Mouse (Mus musculus): ENCODE measurements around the gene Magel2. TPM values are rescaled to one million over a fixed set of nuclear protein-coding genes. Genes with fewer than 3 reads are reported as not detected.

Magel2 gene
- 1 to 10 TPM; 2.8 to 9.1 TPM for total RNA-seq (2021)
- long read RNA-seq, experiment 1, full-length matches to known transcripts: 2 of 2 reads
- long read RNA-seq, experiment 1, partial matches to known transcripts: 0 of 2 reads
- long read RNA-seq, experiment 1, other reads (novel, unspliced or antisense): 0 of 2 reads
- long read RNA-seq, experiment 2, full-length matches to known transcripts: 2 of 2 reads
- long read RNA-seq, experiment 2, partial matches to known transcripts: 0 of 2 reads
- long read RNA-seq, experiment 2, other reads (novel, unspliced or antisense): 0 of 2 reads

DNA sequence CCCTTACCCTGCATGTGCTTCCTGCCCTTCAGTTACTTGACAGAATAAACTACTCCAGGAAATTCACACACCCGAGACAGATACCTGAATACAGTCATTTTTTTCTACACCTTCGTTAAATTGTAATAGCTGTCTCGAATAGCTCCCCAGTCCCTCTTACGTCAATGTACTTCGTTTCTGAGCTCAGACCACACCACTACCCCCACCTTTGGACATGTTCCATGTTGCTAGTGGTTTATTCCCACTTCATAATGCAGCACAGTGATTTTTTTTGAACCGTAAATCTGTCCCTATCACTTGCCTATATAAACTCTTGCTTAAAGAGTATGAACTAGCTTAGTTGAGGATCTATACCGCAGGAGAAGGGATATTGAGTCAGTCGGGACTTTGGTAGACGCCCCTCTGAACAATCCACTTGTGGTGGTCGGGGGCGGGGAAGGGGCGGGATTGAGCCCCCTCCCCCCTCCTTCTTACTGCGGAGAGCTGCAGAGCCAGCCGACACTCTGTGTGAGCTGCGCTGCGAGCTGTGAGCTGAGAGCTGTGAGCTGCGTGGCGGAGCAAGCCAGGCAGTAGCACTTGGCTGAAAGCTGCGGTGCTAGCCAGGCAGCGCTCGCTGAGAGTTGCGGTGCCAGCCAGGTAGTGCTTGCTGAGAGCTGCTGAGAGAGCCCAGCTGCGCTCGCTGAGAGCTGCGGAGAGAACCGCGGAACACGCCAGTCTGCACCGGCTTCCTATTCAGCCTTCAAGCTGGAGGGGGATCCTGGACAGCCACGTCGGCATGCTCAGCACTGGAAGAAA is at the start of gene Magel2:
Gene Magel2, plus strand, starts transcription at position 501 of the 795 bp plus-strand sequence.
- DNase-seq: peak; percentile 63

DNA sequence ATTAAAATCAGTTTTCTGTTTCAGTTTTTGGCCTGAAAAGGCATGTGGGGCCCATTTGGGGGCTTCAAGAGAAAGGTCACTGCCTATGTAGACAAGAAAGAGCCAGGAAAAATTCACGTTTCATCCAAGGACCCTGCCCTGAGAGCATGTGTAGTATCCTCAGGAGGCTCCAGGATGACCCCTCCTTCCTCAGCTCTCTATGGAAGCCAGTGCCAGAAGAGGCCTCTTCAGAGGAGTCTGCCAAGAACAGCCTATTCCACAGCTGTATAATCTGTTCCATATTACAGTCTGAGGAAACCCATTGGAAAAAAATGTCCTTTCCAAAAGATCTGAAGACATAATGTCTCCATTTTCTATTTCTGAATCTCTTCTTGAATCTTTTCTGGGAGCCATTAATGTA is 31.4 kb upstream of the Magel2 start:
- DNase-seq: no peak

DNA sequence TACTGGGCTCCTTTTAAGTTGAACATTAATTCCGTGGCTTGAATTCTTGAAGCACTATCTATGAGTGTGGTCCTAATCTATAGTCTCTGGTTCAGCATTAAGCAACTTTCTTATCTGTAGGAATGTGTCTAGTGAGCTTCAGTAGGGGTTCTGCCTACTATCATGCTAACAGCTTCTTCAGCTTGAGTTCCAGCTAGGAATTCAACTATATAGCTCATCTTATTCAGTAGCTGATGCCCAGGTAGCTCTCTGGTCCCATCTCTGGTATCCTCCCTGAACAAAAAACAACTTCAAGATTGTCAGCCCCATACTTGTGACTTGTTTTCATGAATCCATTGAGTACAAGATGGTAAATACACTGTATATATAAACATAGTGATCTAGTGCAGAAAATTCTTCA is 30.5 kb upstream of the Magel2 start, which contains the start of gene Ndn:
Gene Ndn, plus strand, starts transcription at position 301 of the 400 bp plus-strand sequence.
- no peak for DNase-seq

DNA sequence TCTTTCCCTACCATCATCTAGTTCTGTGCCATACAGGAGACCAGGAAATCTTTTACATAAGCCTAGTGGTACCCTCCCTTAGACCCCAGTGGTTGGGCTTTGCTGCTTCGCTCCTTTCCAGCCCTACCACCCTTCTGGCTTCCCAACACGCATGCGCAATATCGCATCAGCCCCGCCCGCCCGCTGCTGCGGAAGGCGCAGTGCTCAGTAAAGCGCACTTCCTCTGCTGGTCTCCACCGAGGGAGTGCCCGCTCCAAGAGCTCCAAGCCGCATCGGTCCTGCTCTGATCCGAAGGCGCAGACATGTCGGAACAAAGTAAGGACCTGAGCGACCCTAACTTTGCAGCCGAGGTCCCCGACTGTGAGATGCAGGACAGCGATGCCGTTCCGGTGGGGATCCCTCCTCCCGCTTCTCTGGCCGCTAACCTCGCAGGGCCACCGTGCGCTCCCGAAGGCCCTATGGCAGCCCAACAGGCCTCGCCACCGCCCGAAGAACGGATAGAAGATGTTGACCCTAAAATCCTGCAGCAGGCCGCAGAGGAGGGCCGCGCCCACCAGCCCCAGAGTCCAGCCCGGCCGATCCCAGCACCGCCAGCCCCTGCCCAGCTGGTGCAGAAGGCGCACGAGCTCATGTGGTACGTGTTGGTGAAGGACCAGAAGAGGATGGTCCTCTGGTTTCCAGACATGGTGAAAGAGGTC is 28.6 kb upstream of the Magel2 start:
- DNase-seq: peak; percentile 89

DNA sequence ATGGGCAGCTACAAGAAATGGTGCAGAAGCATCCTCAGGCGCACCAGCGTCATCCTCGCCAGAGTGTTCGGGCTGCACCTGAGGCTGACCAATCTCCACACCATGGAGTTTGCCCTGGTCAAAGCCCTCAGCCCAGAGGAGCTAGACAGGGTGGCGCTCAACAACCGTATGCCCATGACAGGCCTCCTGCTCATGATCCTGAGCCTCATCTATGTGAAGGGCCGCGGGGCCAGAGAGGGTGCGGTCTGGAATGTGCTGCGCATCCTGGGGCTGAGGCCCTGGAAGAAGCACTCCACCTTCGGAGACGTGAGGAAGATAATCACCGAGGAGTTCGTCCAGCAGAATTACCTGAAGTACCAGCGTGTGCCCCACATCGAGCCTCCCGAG is 28.0 kb upstream of the Magel2 start:
- peak; percentile 6 for DNase-seq

DNA sequence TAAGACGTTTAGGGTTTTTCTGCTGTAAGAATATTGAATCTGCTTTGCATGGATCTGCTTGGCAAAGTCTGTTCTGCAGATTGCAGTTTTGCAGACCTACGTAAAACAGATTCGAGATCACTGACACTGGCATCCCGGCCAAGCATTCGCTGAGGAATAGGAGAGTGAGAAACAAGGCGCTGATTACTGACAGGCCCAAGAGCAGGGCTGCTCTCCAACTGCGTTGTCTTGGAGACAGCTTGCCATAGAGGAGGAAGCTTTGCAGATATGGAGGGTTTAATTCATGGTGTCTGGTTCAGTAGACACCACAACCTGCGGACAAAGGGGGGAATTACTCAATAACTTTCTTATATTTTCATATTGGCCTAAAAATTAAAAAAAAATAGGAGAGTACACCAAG is 25.5 kb upstream of the Magel2 start:
- DNase-seq: no peak

DNA sequence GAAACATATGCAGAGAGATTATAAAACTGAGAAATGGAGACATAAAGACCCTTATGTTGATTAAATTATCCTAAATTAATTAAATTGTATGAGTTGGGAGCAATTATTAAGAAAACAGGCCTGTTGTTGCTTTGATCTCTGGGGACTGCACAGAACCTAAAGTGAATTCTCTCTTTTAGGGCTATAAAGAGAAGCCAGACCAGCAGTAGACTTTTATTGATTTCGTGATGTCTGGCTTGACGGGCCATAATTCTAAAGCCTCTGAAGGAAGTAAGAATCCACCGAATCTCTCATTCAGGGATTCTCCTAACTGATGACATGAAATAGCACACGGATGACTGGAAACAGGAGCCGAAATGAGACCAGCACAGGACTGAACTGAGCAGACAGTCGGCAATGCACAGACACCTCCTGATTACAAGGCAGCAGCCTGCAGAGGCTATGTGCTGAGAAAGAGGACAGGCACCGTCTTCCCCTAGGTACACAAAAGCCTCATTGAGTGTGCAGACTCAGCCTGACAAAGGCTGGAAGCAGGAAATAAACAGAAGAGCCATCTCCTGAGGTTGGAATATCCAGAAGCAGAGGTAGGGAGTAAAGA is 11.7 kb upstream of the Magel2 start:
- no peak for DNase-seq

DNA sequence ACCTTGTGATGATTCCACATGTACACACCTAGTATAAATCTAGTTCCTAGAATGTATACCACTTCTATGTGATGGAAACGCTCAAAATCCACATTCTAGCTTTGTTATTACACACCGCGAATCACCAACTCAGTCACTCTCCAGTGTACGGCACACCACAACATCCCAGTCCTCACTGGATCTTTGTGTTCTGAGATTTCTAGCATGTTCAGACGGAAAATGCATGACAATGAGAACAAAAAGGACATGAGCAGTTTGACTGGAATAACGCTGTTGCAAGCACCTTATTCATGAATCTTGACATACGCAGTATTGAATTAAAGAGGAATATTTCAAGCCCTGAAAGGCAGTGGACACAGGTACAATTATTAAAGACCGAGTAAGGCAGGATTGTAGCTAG is 10.1 kb upstream of the Magel2 start:
- DNase-seq: no peak

DNA sequence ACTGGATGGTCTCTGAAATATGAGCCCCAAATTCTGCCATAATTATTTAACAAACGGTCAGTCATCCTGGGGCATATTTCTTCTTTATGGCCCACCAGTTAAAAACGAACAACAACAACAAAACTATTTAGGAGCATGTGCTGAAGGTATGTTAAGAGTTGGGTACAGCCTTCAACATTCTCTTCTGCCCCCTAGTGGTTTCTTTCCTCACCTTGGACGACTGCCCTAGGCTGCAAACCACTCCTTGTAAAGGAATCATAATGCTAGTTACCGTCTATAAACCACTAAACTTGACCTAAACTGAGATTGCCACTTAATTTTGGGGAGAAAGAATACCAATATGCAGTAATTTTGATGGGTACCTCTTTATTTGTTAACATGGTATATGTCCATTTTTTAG is 1.2 kb upstream of the Magel2 start:
- DNase-seq: peak; percentile 54

DNA sequence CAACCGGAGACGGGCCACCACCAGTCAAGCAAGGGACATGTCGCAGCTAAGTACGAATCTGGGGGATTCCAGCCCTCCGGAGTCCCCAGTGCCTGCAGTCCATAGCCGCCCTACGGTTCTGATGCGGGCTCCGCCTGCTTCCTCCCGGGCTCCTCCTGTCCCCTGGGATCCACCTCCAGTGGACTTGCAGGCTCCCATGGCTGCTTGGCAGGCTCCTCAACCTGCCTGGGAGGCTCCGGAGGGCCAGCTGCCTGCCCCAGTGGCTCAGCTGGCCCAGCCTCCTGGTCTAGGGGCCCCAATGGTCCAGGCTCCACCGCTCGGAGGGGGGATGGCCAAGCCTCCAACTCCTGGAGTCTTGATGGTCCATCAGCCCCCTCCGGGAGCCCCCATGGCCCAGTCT is 503 bp downstream of the Magel2 start:
- DNase-seq: peak; percentile 60

DNA sequence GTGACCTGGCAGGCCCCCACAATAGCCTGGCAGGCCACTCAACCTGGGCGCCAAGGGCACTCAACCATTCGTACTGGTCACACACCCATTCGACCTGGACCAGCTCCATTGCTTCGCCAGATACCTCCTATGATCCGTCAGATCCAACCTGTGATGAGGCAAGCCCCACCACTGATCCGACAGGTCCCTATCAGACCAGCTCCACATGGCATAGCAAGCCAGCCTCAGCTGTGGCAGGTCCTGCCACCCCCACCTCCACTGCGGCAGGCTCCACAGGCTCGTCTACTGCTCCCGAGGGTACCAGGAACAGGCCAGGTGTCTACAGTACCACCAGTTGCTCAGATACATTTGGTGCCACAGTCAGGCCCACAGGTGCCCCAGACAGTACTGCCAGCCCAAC is 1.7 kb downstream of the Magel2 start:
- no peak for DNase-seq

DNA sequence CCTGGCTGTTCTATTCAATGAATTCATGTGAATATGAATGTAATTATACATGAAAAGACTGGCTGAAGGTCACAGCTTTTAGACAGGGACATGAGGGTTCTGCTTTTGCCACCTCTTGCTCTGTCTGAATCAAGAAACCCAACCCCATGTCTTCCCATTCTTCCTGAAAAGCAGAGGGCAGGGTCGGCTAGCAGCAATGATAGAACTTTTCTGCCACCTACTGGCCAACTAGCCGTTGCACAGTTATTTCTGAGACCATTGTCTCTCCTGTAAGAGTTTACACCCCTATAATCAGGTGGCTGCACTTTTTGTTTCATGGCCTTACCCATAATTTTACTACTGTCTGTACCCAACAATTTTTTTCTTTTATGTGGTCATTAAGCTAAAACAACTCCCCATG is 5.6 kb downstream of the Magel2 start:
- peak; percentile 61 for DNase-seq

DNA sequence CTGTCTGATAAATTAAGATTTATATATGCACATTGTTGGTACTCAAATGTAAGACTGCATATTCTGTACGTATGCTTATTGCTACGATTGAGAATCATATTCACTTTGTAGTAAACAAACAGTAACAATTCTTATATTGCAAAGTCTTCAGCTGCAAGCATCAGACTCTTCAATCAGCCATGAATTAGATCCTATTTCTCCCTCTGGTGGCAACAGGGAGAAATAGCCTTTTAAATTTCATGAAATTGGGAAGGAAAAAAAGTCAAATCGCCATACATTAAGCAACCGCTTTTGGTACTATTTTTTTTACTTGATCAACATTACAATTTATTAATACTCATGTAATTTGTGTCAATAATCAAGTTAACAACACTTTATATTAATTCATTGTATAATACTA is 11.5 kb downstream of the Magel2 start:
- DNase-seq: no peak

DNA sequence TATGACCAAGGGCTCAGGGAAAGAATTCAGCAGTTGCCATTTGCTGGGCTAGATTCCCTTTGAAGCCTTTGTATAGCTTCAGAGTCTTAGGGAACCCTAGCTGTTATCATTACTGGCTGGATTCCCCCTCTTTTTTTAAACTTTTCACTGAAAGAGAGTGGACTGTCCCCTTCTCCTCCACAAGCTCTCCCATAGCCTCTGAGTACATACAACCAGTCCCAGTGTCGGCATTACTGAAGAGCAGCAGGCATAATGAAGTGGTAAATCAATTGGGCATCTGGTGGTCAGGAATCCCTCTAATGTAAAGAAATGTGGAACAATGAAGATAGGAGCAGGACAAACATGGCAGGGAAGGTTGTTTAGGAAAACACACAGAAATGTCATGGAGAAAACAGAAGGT is 15.4 kb downstream of the Magel2 start:
- no peak for DNase-seq

DNA sequence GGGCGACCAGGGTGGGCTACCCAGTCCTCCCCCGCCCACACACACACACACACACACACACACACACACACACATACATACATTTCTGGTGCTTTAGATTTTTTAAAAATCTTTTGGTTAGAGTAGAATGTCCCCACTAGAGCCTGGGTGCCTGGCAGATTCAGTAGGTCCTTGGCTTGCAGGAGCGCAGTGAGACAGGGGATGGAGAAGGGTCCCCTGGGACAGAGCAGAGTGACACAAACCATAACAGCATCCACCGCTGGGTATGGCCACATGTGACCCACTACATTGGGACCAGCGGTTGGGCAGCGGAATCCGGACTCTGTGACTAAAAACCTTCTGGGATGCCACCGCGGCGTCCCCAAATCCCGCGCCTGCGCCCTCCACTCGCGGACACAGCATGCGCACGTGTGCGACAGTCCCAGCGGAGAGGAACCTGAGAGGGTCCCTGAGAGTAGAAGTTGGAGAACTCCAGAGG is 29.8 kb downstream of the Magel2 start:
- DNase-seq: no peak

DNA sequence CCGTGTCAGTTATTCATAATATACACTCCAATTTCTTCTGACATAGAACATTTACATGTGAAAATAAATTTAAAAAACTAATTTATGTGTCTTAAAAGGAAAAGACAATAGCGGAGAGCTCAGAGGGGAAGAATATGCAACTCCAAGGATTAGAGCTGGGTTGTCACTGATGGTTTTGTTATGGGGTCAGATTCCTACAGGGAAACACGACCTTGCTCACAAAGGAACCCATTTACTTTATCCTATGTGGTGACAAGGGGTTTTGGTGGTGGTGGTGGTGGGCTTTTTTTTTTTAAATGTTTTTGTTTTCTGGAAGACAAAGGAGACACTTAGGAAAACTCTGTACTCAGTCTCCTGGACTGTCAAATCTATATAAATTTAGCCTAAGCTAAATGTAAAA is 31.0 kb downstream of the Magel2 start:
- no peak for DNase-seq

DNA sequence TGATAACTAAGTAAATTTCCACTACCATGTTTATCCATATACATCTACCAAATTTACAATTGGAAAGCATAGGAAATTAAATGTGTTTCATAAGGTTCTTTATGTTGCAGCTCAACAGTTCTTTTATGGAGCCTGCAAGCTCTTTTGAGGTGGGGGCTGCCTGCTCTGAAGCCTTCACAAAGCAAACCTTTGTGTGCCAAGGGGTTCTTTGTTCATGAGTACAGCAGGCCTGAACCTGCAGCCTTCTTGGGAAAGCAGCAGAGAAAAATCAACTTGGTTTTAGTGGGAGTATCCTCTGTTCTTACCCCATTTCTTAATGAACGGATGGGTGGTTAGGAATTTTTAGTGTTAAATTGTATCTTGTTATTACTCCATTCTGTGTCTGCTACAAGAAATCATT is 38.4 kb downstream of the Magel2 start:
- no peak for DNase-seq

DNA sequence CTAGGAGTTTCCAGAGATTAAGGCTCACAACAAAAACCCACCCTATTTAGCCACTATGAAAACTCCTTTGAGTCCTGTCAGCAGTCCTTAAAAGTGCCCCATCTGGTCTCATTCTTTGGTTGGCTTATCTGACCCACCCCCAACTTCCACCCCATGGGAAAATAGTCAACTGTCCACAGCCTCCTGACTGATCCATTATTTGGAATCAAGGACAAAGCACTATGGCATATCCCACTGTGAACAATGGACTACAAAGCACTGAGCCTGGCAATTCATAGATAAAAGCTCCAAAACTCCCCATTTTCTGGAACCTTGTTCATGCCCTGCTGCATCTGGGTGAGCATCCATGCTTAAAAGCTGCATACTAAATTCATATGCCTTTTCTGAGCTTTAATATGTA is 39.4 kb downstream of the Magel2 start:
- DNase-seq: no peak

DNA sequence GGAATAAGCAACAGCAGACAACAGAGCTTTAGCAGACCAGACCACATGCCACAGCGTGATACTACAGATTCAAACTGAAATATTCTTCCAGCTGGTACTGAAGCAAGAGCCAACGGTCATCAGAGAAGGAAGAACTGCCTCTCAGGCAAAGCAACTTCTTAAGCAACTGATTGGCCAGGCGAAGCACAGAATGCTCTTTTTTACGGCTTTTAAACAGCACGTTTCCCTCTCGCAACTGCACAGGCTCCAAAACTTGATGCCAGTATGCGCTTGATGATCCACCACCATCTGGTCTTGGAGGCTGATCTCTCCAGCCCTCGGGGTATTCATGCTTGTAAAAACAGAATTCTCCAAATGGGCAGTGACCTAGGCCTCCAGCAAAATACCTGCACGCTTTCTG is 41.5 kb downstream of the Magel2 start:
- no peak for DNase-seq

DNA sequence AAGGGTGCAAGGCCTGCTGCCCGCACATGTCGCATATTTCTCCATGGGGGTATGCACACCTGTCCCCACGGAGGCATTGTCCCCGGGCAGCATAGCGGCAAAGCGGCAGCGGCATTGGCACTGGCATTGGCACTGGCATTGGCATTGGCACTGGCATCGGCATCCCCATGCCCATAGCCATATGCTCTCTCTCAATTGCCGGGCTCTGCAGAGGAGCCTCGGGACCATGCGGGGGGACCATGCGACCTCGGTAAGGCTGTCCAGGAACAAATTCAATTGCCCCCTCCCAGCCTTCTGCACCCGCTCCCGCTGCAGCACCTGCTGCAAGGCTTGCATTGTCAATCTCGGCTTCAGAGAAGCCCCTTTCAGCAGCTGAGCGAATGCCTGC is 42.3 kb downstream of the Magel2 start:
- DNase-seq: peak; percentile 1

DNA sequence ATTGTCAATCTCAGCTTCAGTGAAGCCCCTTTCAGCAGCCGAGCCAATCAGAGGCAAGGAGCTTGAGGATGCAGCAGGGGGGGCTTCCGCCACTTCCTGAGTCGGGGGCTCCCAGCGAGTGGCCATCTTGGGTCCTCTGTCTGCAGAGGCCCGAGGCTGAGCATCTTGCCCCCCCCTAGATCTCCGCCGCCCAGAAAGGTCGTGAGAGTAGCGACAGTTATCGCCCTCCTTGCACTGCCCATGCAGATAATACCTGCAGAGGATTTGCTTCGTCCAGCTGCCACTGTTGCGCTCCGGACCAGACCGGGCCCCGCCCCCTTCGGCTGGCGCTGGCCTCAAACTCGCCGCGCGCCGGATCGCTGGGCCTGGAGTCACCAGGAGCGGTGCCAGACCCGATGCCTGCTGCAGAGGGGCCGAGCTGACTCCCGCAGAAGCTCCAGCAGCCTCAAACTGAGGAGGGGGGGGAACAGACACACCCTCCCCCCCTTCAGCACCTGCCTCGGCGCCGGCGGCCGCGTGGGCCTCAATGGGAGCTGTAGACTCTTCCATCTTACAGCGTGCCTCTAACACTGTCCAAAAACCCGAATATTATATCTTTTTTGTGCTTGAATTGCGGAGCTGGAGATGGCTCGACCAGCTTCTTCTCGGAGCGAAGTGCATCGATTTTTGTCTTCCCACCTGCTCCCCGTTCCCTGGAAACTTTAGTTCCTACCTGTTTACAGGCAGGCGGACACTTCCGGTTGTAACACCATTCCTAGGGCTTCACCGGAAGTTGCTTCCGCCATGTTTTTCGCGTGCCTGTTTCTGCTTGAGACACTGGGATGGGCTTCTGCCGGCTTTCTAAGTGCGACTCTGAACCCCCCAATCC is 42.9 kb downstream of the Magel2 start, which contains the start of gene Mkrn3:
Gene Mkrn3, minus strand, starts transcription at position 647 of the 868 bp plus-strand sequence.
- DNase-seq: peak; percentile 84

DNA sequence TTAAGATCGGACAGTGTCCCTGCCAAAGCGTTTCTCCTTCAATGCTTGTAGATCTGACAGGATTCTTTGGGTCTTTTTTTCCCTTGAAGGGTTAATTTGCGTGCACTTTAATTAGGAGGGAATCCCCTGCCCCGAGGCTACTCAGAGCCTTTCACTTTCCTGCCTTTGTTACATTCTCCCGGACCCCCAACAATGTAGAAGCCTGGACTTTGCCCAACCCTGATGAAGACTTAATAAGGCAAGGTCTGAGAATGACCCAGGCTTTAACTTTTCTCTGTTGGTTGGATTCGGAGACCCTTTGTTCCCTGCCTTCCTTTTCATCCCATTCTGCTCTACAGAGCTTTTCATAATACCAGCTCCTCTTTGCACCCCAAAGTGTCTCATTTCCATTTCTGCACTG is 43.8 kb downstream of the Magel2 start:
- no peak for DNase-seq
